Mouse (Mus musculus): ENCODE data around the gene Tango2.

Gene Tango2

GRCm38 (mm10) chr16:18347931-18348600 lies at the start of gene Tango2, which contains the start of gene Arvcf:
Tango2 (minus strand) TSS chr16:18348103.
Arvcf (plus strand) TSS chr16:18348182.
- DNase-seq (ENCODE audit: low spot score in 2 of 2), result peak; percentile 88 to 89

GRCm38 (mm10) chr16:18396791-18397621 lies 49.1 kb upstream of the Tango2 start:
- no peak for DNase-seq (ENCODE audit: low spot score in 2 of 2)

GRCm38 (mm10) chr16:18396201-18396600 lies 48.3 kb upstream of the Tango2 start:
- no peak for DNase-seq (ENCODE audit: low spot score in 2 of 2)

GRCm38 (mm10) chr16:18395620-18396036 lies 47.7 kb upstream of the Tango2 start:
- no peak for DNase-seq (ENCODE audit: low spot score in 2 of 2)

GRCm38 (mm10) chr16:18394777-18395619 lies 47.1 kb upstream of the Tango2 start:
- no peak for DNase-seq (ENCODE audit: low spot score in 2 of 2)

- no peak for DNase-seq (ENCODE audit: low spot score in 2 of 2)
Measured at GRCm38 (mm10) chr16:18394056-18394455, 46.2 kb upstream of the Tango2 start.

GRCm38 (mm10) chr16:18393595-18393994 lies 45.7 kb upstream of the Tango2 start:
- no peak for DNase-seq (ENCODE audit: low spot score in 2 of 2)

GRCm38 (mm10) chr16:18392469-18393426 lies 44.8 kb upstream of the Tango2 start:
- DNase-seq (ENCODE audit: low spot score in 2 of 2), result peak; percentile 82 to 85

GRCm38 (mm10) chr16:18391728-18392127 lies 43.8 kb upstream of the Tango2 start:
- DNase-seq (ENCODE audit: low spot score in 2 of 2), result no peak

- DNase-seq (ENCODE audit: low spot score in 2 of 2), result peak in 1 of 2 experiments; percentile 15
Measured at GRCm38 (mm10) chr16:18391127-18391526, 43.2 kb upstream of the Tango2 start.

- DNase-seq (ENCODE audit: low spot score in 2 of 2), result peak in 1 of 2 experiments; percentile 11
Measured at GRCm38 (mm10) chr16:18390399-18390798, 42.5 kb upstream of the Tango2 start.

- DNase-seq (ENCODE audit: low spot score in 2 of 2), result peak in 1 of 2 experiments; percentile 17
Measured at GRCm38 (mm10) chr16:18388583-18389435, 40.9 kb upstream of the Tango2 start.

GRCm38 (mm10) chr16:18387704-18388582 lies 40.0 kb upstream of the Tango2 start:
- DNase-seq (ENCODE audit: low spot score in 2 of 2), result no peak

GRCm38 (mm10) chr16:18386972-18387371 lies 39.1 kb upstream of the Tango2 start:
- DNase-seq (ENCODE audit: low spot score in 2 of 2), result no peak

- no peak for DNase-seq (ENCODE audit: low spot score in 2 of 2)
Measured at GRCm38 (mm10) chr16:18386451-18386850, 38.5 kb upstream of the Tango2 start.

- no peak for DNase-seq (ENCODE audit: low spot score in 2 of 2)
Measured at GRCm38 (mm10) chr16:18385411-18385810, 37.5 kb upstream of the Tango2 start.

GRCm38 (mm10) chr16:18384659-18385058 lies 36.8 kb upstream of the Tango2 start:
- no peak for DNase-seq (ENCODE audit: low spot score in 2 of 2)

GRCm38 (mm10) chr16:18384211-18384610 lies 36.3 kb upstream of the Tango2 start:
- peak in 1 of 2 experiments; percentile 15 for DNase-seq (ENCODE audit: low spot score in 2 of 2)

GRCm38 (mm10) chr16:18383756-18384155 lies 35.9 kb upstream of the Tango2 start:
- peak in 1 of 2 experiments; percentile 16 for DNase-seq (ENCODE audit: low spot score in 2 of 2)

All from urinary bladder, postnatal 4 days (tissue).